Mouse (Mus musculus): ENCODE data around the gene Fars2.

Gene Fars2

GRCm38 (mm10) chr13:36117143-36118014 is at the start of gene Fars2, which contains the start of gene Lyrm4:
Gene Fars2 (plus strand): TSS chr13:36117412.
Gene Lyrm4 (minus strand): TSS chr13:36117526.
- peak; percentile 94 for DNase-seq (ENCODE audit: low read depth, low spot score)

GRCm38 (mm10) chr13:36074484-36074883 is 42.7 kb upstream of the Fars2 start:
- no peak for DNase-seq (ENCODE audit: low read depth, low spot score)

GRCm38 (mm10) chr13:36081591-36081990 is 35.6 kb upstream of the Fars2 start:
- no peak for DNase-seq (ENCODE audit: low read depth, low spot score)

- DNase-seq (ENCODE audit: low read depth, low spot score): no peak
Observed at GRCm38 (mm10) chr13:36084701-36085100, 32.5 kb upstream of the Fars2 start.

- DNase-seq (ENCODE audit: low read depth, low spot score): no peak
Observed at GRCm38 (mm10) chr13:36085971-36086370, 31.2 kb upstream of the Fars2 start.

- DNase-seq (ENCODE audit: low read depth, low spot score): no peak
Observed at GRCm38 (mm10) chr13:36086608-36087391, 30.4 kb upstream of the Fars2 start.

GRCm38 (mm10) chr13:36087427-36087826 is 29.8 kb upstream of the Fars2 start:
- DNase-seq (ENCODE audit: low read depth, low spot score): no peak

GRCm38 (mm10) chr13:36088168-36088567 is 29.0 kb upstream of the Fars2 start:
- DNase-seq (ENCODE audit: low read depth, low spot score): no peak

GRCm38 (mm10) chr13:36096684-36097383 is 20.4 kb upstream of the Fars2 start:
- no peak for DNase-seq (ENCODE audit: low read depth, low spot score)

- DNase-seq (ENCODE audit: low read depth, low spot score): no peak
Observed at GRCm38 (mm10) chr13:36105591-36105990, 11.6 kb upstream of the Fars2 start.

- DNase-seq (ENCODE audit: low read depth, low spot score): no peak
Observed at GRCm38 (mm10) chr13:36108528-36108927, 8.7 kb upstream of the Fars2 start.

- no peak for DNase-seq (ENCODE audit: low read depth, low spot score)
Observed at GRCm38 (mm10) chr13:36111331-36111730, 5.9 kb upstream of the Fars2 start.

- no peak for DNase-seq (ENCODE audit: low read depth, low spot score)
Observed at GRCm38 (mm10) chr13:36113181-36113580, 4.0 kb upstream of the Fars2 start.

GRCm38 (mm10) chr13:36116520-36117142 is 581 bp upstream of the Fars2 start:
- peak; percentile 73 for DNase-seq (ENCODE audit: low read depth, low spot score)

GRCm38 (mm10) chr13:36119684-36120083 is 2.5 kb downstream of the Fars2 start:
- DNase-seq (ENCODE audit: low read depth, low spot score): no peak

GRCm38 (mm10) chr13:36120606-36121005 is 3.4 kb downstream of the Fars2 start:
- no peak for DNase-seq (ENCODE audit: low read depth, low spot score)

- no peak for DNase-seq (ENCODE audit: low read depth, low spot score)
Observed at GRCm38 (mm10) chr13:36129360-36130054, 12.3 kb downstream of the Fars2 start.

- DNase-seq (ENCODE audit: low read depth, low spot score): no peak
Observed at GRCm38 (mm10) chr13:36131401-36131800, 14.2 kb downstream of the Fars2 start.

- no peak for DNase-seq (ENCODE audit: low read depth, low spot score)
Observed at GRCm38 (mm10) chr13:36131992-36132649, 14.9 kb downstream of the Fars2 start.

- no peak for DNase-seq (ENCODE audit: low read depth, low spot score)
Observed at GRCm38 (mm10) chr13:36139703-36140102, 22.5 kb downstream of the Fars2 start.

Measured in R1 (cell line).